Mouse (Mus musculus) intestine, postnatal 0 days (tissue): Measurements from ENCODE around the gene Prpf8. TPM values are rescaled to one million over a fixed set of nuclear protein-coding genes. Genes with fewer than 3 reads are reported as not detected.

Experiments
- ATAC-seq: fragments of 200-750 bp; cut with Nextera tagmentation; 2 replicates; pipeline ENCODE4 v1.8.0; 2017; ENCODE audit warnings: mild to moderate bottlenecking, moderate TSS enrichment, moderate library complexity
- H3K27ac ChIP-seq: fragments of 300-500 bp; sonication (generic); 2 replicates; pipeline ENCODE4 v1.5.1; 2014; ENCODE audit warnings: mild to moderate bottlenecking, low read depth, low read length, moderate library complexity
- H3K27me3 ChIP-seq: fragments of 300-500 bp; sonication (generic); replicated peaks from 2 replicates; pipeline ENCODE4 v1.6.1; 2014; ENCODE audit warnings: low read length, mixed read lengths; ENCODE audit not compliant: control insufficient read depth, insufficient read depth
- H3K36me3 ChIP-seq: fragments of 300-500 bp; sonication (generic); 2 replicates; pipeline ENCODE4 v1.6.1; 2014; ENCODE audit warnings: mild to moderate bottlenecking, moderate library complexity; ENCODE audit not compliant: control insufficient read depth, insufficient read depth
- H3K4me1 ChIP-seq: fragments of 300-500 bp; sonication (generic); replicated peaks from 2 replicates; pipeline ENCODE4 v1.6.1; 2014; ENCODE audit warnings: antibody characterized with exemption, low read length, mixed read lengths; ENCODE audit not compliant: control insufficient read depth, insufficient read depth
- H3K4me2 ChIP-seq: fragments of 300-500 bp; sonication (generic); replicated peaks from 2 replicates; pipeline ENCODE4 v1.6.1; 2014; ENCODE audit warnings: low read depth, mild to moderate bottlenecking, moderate library complexity
- H3K4me3 ChIP-seq: fragments of 300-500 bp; sonication (generic); 2 replicates; pipeline ENCODE4 v1.5.1; 2014; ENCODE audit warnings: low read depth, low read length
- H3K9ac ChIP-seq: fragments of 300-500 bp; sonication (generic); 2 replicates; pipeline ENCODE4 v1.6.1; 2014; ENCODE audit warnings: mild to moderate bottlenecking, low read depth, low read length
- H3K9me3 ChIP-seq: fragments of 300-500 bp; sonication (generic); 2 replicates; pipeline ENCODE4 v1.6.1; 2016; ENCODE audit warnings: mixed run types; ENCODE audit not compliant: control insufficient read depth
- CTCF ChIP-seq: sonication (generic); IDR thresholded peaks from 2 replicates; pipeline ENCODE4 v1.5.1; 2016; ENCODE audit warnings: low read depth, mild to moderate bottlenecking, control low read depth, antibody characterized with exemption, moderate library complexity
- WGBS: fragments of 180-500 bp; shearing (Covaris S2); extraction: QIAGEN DNeasy Blood & Tissue Kit; methylation state at CpG from one replicate; pipeline ENCODE4 v1.1.7; 2014; 5-methylcytosine and 5-hydroxymethylcytosine counted together
- polyA plus RNA-seq: library from polyadenylated mRNA; unstranded; fragments of >200 nt; fragmentation: Nextera tagmentation; extraction: Ambion mirVana; gene quantifications from 2 replicates; pipeline ENCODE4 v1.2.1, GENCODE M21; 2015

The Prpf8 gene
- polyA plus RNA-seq, 1 experiment from 2014 or later = 15.5 TPM

GRCm38 (mm10) chr11:75465051-75465450, 21.6 kb upstream of the Prpf8 start:
- Histone ChIP-seq H3K27ac (no peak overlapping the region), H3K9me3 (no peaks in the 10 kb centered on the region), H3K36me3 (peaks cover 19% of the 10 kb centered on the region), H3K4me3 (no peak overlapping the region), H3K4me2 (no peak overlapping the region; the same call in 1 of the 2 replicates), H3K27me3 (no peaks in the 10 kb centered on the region), H3K4me1 (peaks cover 19% of the 10 kb centered on the region; the same call in 1 of the 2 replicates), H3K9ac (no peak overlapping the region)
- ATAC-seq = no peak
- TF ChIP-seq CTCF = no peak
- 79% methylated on average over 6 of the region's 6 CpGs for WGBS

GRCm38 (mm10) chr11:75466731-75467505, 19.7 kb upstream of the Prpf8 start:
- peak; percentile 44 for TF ChIP-seq CTCF
- H3K36me3 ChIP-seq = peaks cover 19% of the 10 kb centered on the region
- ATAC-seq = no peak
- H3K4me3 ChIP-seq = no peak overlapping the region
- no peak overlapping the region for H3K27ac ChIP-seq
- H3K9me3 ChIP-seq = no peaks in the 10 kb centered on the region
- no peaks in the 10 kb centered on the region for H3K27me3 ChIP-seq
- H3K4me2 ChIP-seq = no peak overlapping the region
- peaks cover 19% of the 10 kb centered on the region; the same call in 1 of the 2 replicates for H3K4me1 ChIP-seq
- 100% methylated on average over 4 of the region's 4 CpGs for WGBS
- no peak overlapping the region for H3K9ac ChIP-seq

- H3K4me3 ChIP-seq = peak overlapping the region; percentile 43
- no peaks in the 10 kb centered on the region for H3K9me3 ChIP-seq
- H3K36me3 ChIP-seq = peaks cover 19% of the 10 kb centered on the region
Measured at GRCm38 (mm10) chr11:75467512-75468215, 19.0 kb upstream of the Prpf8 start.

GRCm38 (mm10) chr11:75468410-75468809, 18.2 kb upstream of the Prpf8 start:
- H3K27me3 ChIP-seq = no peaks in the 10 kb centered on the region
- H3K27ac ChIP-seq = no peak overlapping the region
- WGBS = 63% methylated on average over 7 of the region's 7 CpGs
- peak overlapping the region; percentile 50 for H3K9ac ChIP-seq
- ATAC-seq = no peak
- peak overlapping the region; percentile 82 for H3K4me2 ChIP-seq
- peaks cover 16% of the 10 kb centered on the region; the same call in 1 of the 2 replicates for H3K4me1 ChIP-seq
- H3K4me3 ChIP-seq = peak overlapping the region; percentile 43
- peaks cover 19% of the 10 kb centered on the region for H3K36me3 ChIP-seq
- no peaks in the 10 kb centered on the region for H3K9me3 ChIP-seq
- no peak for TF ChIP-seq CTCF

More at GRCm38 (mm10) chr11:75467512-75468215, 19.0 kb upstream of the Prpf8 start:
- WGBS = 12% methylated on average over 19 of the region's 19 CpGs
- Histone ChIP-seq H3K4me1 (peaks cover 16% of the 10 kb centered on the region; the same call in 1 of the 2 replicates), H3K27me3 (no peaks in the 10 kb centered on the region), H3K27ac (no peak overlapping the region), H3K9ac (peak overlapping the region; percentile 50), H3K4me2 (peak overlapping the region; percentile 82)
- TF ChIP-seq CTCF = peak; percentile 38
- peak; percentile 44 for ATAC-seq

- peak overlapping the region; percentile 50; the same call in 1 of the 2 replicates for H3K27ac ChIP-seq
- H3K9ac ChIP-seq = no peak overlapping the region
- 75% methylated on average over 4 of the region's 4 CpGs for WGBS
- peaks cover 18% of the 10 kb centered on the region for H3K36me3 ChIP-seq
- no peak for ATAC-seq
- no peak for TF ChIP-seq CTCF
- no peaks in the 10 kb centered on the region for H3K27me3 ChIP-seq
- 0 out of 2 replicates have a peak overlapping the region, but pooled peaks have one; percentile 24 for H3K4me2 ChIP-seq
- no peak overlapping the region for H3K4me3 ChIP-seq
- H3K4me1 ChIP-seq = peaks cover 13% of the 10 kb centered on the region; the same call in 1 of the 2 replicates
- H3K9me3 ChIP-seq = no peaks in the 10 kb centered on the region
Measured at GRCm38 (mm10) chr11:75469261-75469660, 17.4 kb upstream of the Prpf8 start.

- H3K4me1 ChIP-seq = peaks cover 9% of the 10 kb centered on the region; the same call in 1 of the 2 replicates
- no peaks in the 10 kb centered on the region for H3K27me3 ChIP-seq
- no peak overlapping the region for H3K4me3 ChIP-seq
- H3K27ac ChIP-seq = peak overlapping the region; percentile 60
- ATAC-seq = peak; percentile 79
- H3K4me2 ChIP-seq = no peak overlapping the region
- H3K36me3 ChIP-seq = peaks cover 4% of the 10 kb centered on the region
- no peaks in the 10 kb centered on the region for H3K9me3 ChIP-seq
- no peak for TF ChIP-seq CTCF
- H3K9ac ChIP-seq = no peak overlapping the region
- 54% methylated on average over 3 of the region's 3 CpGs for WGBS
Measured at GRCm38 (mm10) chr11:75470675-75471074, 15.9 kb upstream of the Prpf8 start.
